Mouse (Mus musculus) kidney, postnatal 14 days (tissue): ENCODE results near the gene Olfr223.
"Not testable (repeated sequence)": the region's sequence is repeated elsewhere in the genome, so short reads cannot be mapped to it uniquely, and the experiment has no call there.

Experiments
- DNase-seq: peaks from one replicate; pipeline ENCODE4 v3.0.0; 2022; ENCODE audit warnings: mixed read lengths

Olfr223 gene

GRCm38 (mm10) chr11:59596091-59596490, 3.0 kb upstream of the Olfr223 start:
- DNase-seq = no peak

- no peak for DNase-seq
Measured at GRCm38 (mm10) chr11:59589496-59589895, 3.6 kb downstream of the Olfr223 start.

GRCm38 (mm10) chr11:59584539-59584938, 8.6 kb downstream of the Olfr223 start:
- DNase-seq = peak; percentile 20

- not testable (repeated sequence) for DNase-seq
Measured at GRCm38 (mm10) chr11:59576135-59576534, 17.0 kb downstream of the Olfr223 start, which contains the start of gene Olfr222. TSS of gene Olfr222 (minus strand) at chr11:59576235.

- DNase-seq = peak; percentile 17
Measured at GRCm38 (mm10) chr11:59575726-59576125, 17.4 kb downstream of the Olfr223 start.

GRCm38 (mm10) chr11:59569306-59569705, 23.8 kb downstream of the Olfr223 start:
- DNase-seq = peak; percentile 5

GRCm38 (mm10) chr11:59562837-59563236, 30.3 kb downstream of the Olfr223 start:
- DNase-seq = no peak

- DNase-seq = no peak
Measured at GRCm38 (mm10) chr11:59562336-59562735, 30.8 kb downstream of the Olfr223 start.

- no peak for DNase-seq
Measured at GRCm38 (mm10) chr11:59560906-59561305, 32.2 kb downstream of the Olfr223 start.

- DNase-seq = no peak
Measured at GRCm38 (mm10) chr11:59554535-59554934, 38.6 kb downstream of the Olfr223 start.

GRCm38 (mm10) chr11:59554127-59554526, 39.0 kb downstream of the Olfr223 start:
- DNase-seq = no peak

GRCm38 (mm10) chr11:59544005-59544404, 49.1 kb downstream of the Olfr223 start:
- no peak for DNase-seq

GRCm38 (mm10) chr11:59543376-59543775, 49.7 kb downstream of the Olfr223 start:
- no peak for DNase-seq

- DNase-seq = no peak
Measured at GRCm38 (mm10) chr11:59542442-59542841, 50.6 kb downstream of the Olfr223 start.

- DNase-seq = no peak
Measured at GRCm38 (mm10) chr11:59541324-59541723, 51.8 kb downstream of the Olfr223 start, which contains the start of gene Nlrp3. TSS of gene Nlrp3 (plus strand) at chr11:59541568.

GRCm38 (mm10) chr11:59540123-59540522, 53.0 kb downstream of the Olfr223 start:
- DNase-seq = no peak
